Mouse (Mus musculus): ENCODE data around the gene Tns3.

DNA sequence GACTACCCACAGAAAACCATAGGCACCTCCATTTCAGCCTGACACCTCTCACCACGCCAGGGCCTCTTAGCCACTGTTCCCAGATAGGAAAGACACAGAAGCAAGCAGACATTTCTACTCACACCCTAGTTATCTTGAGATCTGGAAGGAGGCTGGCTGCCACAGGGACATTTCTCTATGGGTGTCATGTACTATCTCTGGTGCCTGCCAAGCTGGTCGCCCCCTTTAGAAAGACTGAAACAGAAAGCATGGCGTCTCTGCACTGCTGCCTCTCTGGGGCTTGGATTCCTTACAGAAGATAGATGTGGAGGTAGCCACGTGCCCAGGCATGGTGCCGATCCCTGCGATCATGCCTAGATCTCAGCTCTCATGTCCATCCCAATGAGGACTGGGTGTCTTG lies 182.8 kb downstream of the Tns3 start:
- TF ChIP-seq EP300 (IDR thresholded peaks at IDR 0.05; ENCODE audit: low read depth) (no peak), CTCF (IDR thresholded peaks at IDR 0.05; ENCODE audit: low read depth) (no peak)

Measured in liver, postnatal 0 days (tissue).